Mouse (Mus musculus): Measurements from ENCODE around the gene Olfr544.
"Not testable (repeated sequence)": the region's sequence is repeated elsewhere in the genome, so short reads cannot be mapped to it uniquely, and the experiment has no call there.

Olfr544 gene

GRCm38 (mm10) chr7:102488161-102488560 is at the start of gene Olfr544:
Gene Olfr544 (minus strand): TSS chr7:102488313.
- DNase-seq, result no peak

GRCm38 (mm10) chr7:102534449-102534848 is 46.3 kb upstream of the Olfr544 start, which contains the start of gene Olfr547:
Gene Olfr547 (plus strand): TSS chr7:102534749.
- no peak for DNase-seq

GRCm38 (mm10) chr7:102529052-102529451 is 40.9 kb upstream of the Olfr544 start:
- DNase-seq, result no peak

- no peak for DNase-seq
These were observed 28.9 kb upstream of the Olfr544 start for GRCm38 (mm10) chr7:102517051-102517335.

- DNase-seq, result peak; percentile 4
These were observed 28.3 kb upstream of the Olfr544 start for GRCm38 (mm10) chr7:102516261-102517050.

- no peak for DNase-seq
These were observed 26.0 kb upstream of the Olfr544 start for GRCm38 (mm10) chr7:102514144-102514543.

- DNase-seq, result peak; percentile 77
These were observed 24.8 kb upstream of the Olfr544 start for GRCm38 (mm10) chr7:102512814-102513435.

GRCm38 (mm10) chr7:102511927-102512326 is 23.8 kb upstream of the Olfr544 start:
- no peak for DNase-seq

GRCm38 (mm10) chr7:102509726-102510125 is 21.6 kb upstream of the Olfr544 start:
- DNase-seq, result no peak

GRCm38 (mm10) chr7:102508666-102509065 is 20.6 kb upstream of the Olfr544 start:
- DNase-seq, result no peak

GRCm38 (mm10) chr7:102508066-102508465 is 20.0 kb upstream of the Olfr544 start:
- no peak for DNase-seq

GRCm38 (mm10) chr7:102506848-102507247 is 18.7 kb upstream of the Olfr544 start:
- peak; percentile 84 for DNase-seq

- no peak for DNase-seq
These were observed 13.9 kb upstream of the Olfr544 start for GRCm38 (mm10) chr7:102501986-102502385.

- no peak for DNase-seq
These were observed 11.4 kb upstream of the Olfr544 start, which contains the start of gene Olfr545 for GRCm38 (mm10) chr7:102499473-102499872. Gene Olfr545 (minus strand): TSS chr7:102499573.

GRCm38 (mm10) chr7:102494416-102494815 is 6.3 kb upstream of the Olfr544 start:
- DNase-seq, result not testable (repeated sequence)

- no peak for DNase-seq
These were observed 2.0 kb downstream of the Olfr544 start for GRCm38 (mm10) chr7:102486105-102486504.

GRCm38 (mm10) chr7:102484766-102485165 is 3.3 kb downstream of the Olfr544 start:
- not testable (repeated sequence) for DNase-seq

- no peak for DNase-seq
These were observed 4.4 kb downstream of the Olfr544 start for GRCm38 (mm10) chr7:102483665-102484064.

- DNase-seq, result no peak
These were observed 6.5 kb downstream of the Olfr544 start, which contains the start of gene Olfr543 for GRCm38 (mm10) chr7:102481579-102481978. Gene Olfr543 (minus strand): TSS chr7:102481679.

GRCm38 (mm10) chr7:102480821-102481220 is 7.3 kb downstream of the Olfr544 start:
- no peak for DNase-seq

GRCm38 (mm10) chr7:102479368-102480078 is 8.6 kb downstream of the Olfr544 start:
- DNase-seq, result peak; percentile 61

GRCm38 (mm10) chr7:102478926-102479325 is 9.2 kb downstream of the Olfr544 start:
- no peak for DNase-seq

GRCm38 (mm10) chr7:102478425-102478824 is 9.7 kb downstream of the Olfr544 start:
- no peak for DNase-seq

GRCm38 (mm10) chr7:102477377-102477776 is 10.7 kb downstream of the Olfr544 start:
- DNase-seq, result no peak
